Mouse (Mus musculus): Measurements from ENCODE around the gene Stoml2. TPM values are rescaled to one million over a fixed set of nuclear protein-coding genes. Genes with fewer than 3 reads are reported as not detected.

Gene Stoml2
- polyA plus RNA-seq, 1 experiment from 2014 or later: 222 TPM

GRCm38 (mm10) chr4:43057654-43058053 is 26.1 kb upstream of the Stoml2 start:
- WGBS: 96% methylated on average over 5 of the region's 5 CpGs
- H3K4me2 ChIP-seq (ENCODE audit: low read length): no peak overlapping the region
- no peak overlapping the region for H3K4me3 ChIP-seq (replicated peaks; ENCODE audit: low read depth, low read length)
- no peak overlapping the region for H3K9ac ChIP-seq (replicated peaks; ENCODE audit: low read length)
- no peak overlapping the region for H3K27ac ChIP-seq (replicated peaks; ENCODE audit: low read depth, low read length)
- H3K9me3 ChIP-seq (ENCODE audit: control insufficient read depth, low read length): no peaks in the 10 kb centered on the region
- DNase-seq (no peak), ATAC-seq (ENCODE audit: low FRiP score, low TSS enrichment) (no peak)
- H3K36me3 ChIP-seq (ENCODE audit: control insufficient read depth, insufficient read depth, low read length): no peaks in the 10 kb centered on the region
- H3K27me3 ChIP-seq (ENCODE audit: control insufficient read depth, insufficient read depth, low read length): no peaks in the 10 kb centered on the region
- H3K4me1 ChIP-seq (ENCODE audit: control insufficient read depth, insufficient read depth, low read length): peaks cover 11% of the 10 kb centered on the region

- Histone ChIP-seq H3K9me3 (ENCODE audit: control insufficient read depth, low read length) (no peaks in the 10 kb centered on the region), H3K36me3 (ENCODE audit: control insufficient read depth, insufficient read depth, low read length) (no peaks in the 10 kb centered on the region), H3K9ac (replicated peaks; ENCODE audit: low read length) (no peak overlapping the region), H3K4me3 (replicated peaks; ENCODE audit: low read depth, low read length) (no peak overlapping the region), H3K4me1 (ENCODE audit: control insufficient read depth, insufficient read depth, low read length) (no peaks in the 10 kb centered on the region), H3K27me3 (ENCODE audit: control insufficient read depth, insufficient read depth, low read length) (no peaks in the 10 kb centered on the region), H3K27ac (replicated peaks; ENCODE audit: low read depth, low read length) (no peak overlapping the region), H3K4me2 (ENCODE audit: low read length) (no peak overlapping the region)
- 8% methylated on average over 4 of the region's 4 CpGs for WGBS
- DNase-seq (peak; percentile 86), ATAC-seq (ENCODE audit: low FRiP score, low TSS enrichment) (no peak)
These were observed 21.1 kb upstream of the Stoml2 start for GRCm38 (mm10) chr4:43052627-43053026.

GRCm38 (mm10) chr4:43047231-43047630 is 15.7 kb upstream of the Stoml2 start:
- H3K27me3 ChIP-seq (ENCODE audit: control insufficient read depth, insufficient read depth, low read length): no peaks in the 10 kb centered on the region
- 7% methylated on average over 5 of the region's 5 CpGs for WGBS
- no peak overlapping the region for H3K27ac ChIP-seq (replicated peaks; ENCODE audit: low read depth, low read length)
- H3K9me3 ChIP-seq (ENCODE audit: control insufficient read depth, low read length): no peaks in the 10 kb centered on the region
- peak overlapping the region; percentile 71 for H3K4me2 ChIP-seq (ENCODE audit: low read length)
- ATAC-seq (ENCODE audit: low FRiP score, low TSS enrichment): no peak
- H3K4me1 ChIP-seq (ENCODE audit: control insufficient read depth, insufficient read depth, low read length): peaks cover 25% of the 10 kb centered on the region
- H3K36me3 ChIP-seq (ENCODE audit: control insufficient read depth, insufficient read depth, low read length): no peaks in the 10 kb centered on the region
- H3K4me3 ChIP-seq (replicated peaks; ENCODE audit: low read depth, low read length): no peak overlapping the region
- no peak overlapping the region for H3K9ac ChIP-seq (replicated peaks; ENCODE audit: low read length)
- DNase-seq: peak; percentile 94

- no peaks in the 10 kb centered on the region for H3K36me3 ChIP-seq (ENCODE audit: control insufficient read depth, insufficient read depth, low read length)
- ATAC-seq (ENCODE audit: low FRiP score, low TSS enrichment) (no peak), DNase-seq (no peak)
- H3K27me3 ChIP-seq (ENCODE audit: control insufficient read depth, insufficient read depth, low read length): no peaks in the 10 kb centered on the region
- 62% methylated on average over 5 of the region's 5 CpGs for WGBS
- no peak overlapping the region for H3K9ac ChIP-seq (replicated peaks; ENCODE audit: low read length)
- H3K4me3 ChIP-seq (replicated peaks; ENCODE audit: low read depth, low read length): peak overlapping the region; percentile 52; the same call in 1 of the 2 replicates
- peak overlapping the region; percentile 71 for H3K4me2 ChIP-seq (ENCODE audit: low read length)
- no peak overlapping the region for H3K27ac ChIP-seq (replicated peaks; ENCODE audit: low read depth, low read length)
- peaks cover 25% of the 10 kb centered on the region for H3K4me1 ChIP-seq (ENCODE audit: control insufficient read depth, insufficient read depth, low read length)
- no peaks in the 10 kb centered on the region for H3K9me3 ChIP-seq (ENCODE audit: control insufficient read depth, low read length)
These were observed 15.1 kb upstream of the Stoml2 start for GRCm38 (mm10) chr4:43046607-43047006.

GRCm38 (mm10) chr4:43045659-43046302 is 14.3 kb upstream of the Stoml2 start, which contains the start of gene Fam214b:
TSS of gene Fam214b (minus strand) at chr4:43046220.
- peak; percentile 98 for DNase-seq
- Histone ChIP-seq H3K36me3 (ENCODE audit: control insufficient read depth, insufficient read depth, low read length) (no peaks in the 10 kb centered on the region), H3K27me3 (ENCODE audit: control insufficient read depth, insufficient read depth, low read length) (no peaks in the 10 kb centered on the region), H3K4me2 (ENCODE audit: low read length) (peak within 1 kb of the TSS; percentile 71), H3K9me3 (ENCODE audit: control insufficient read depth, low read length) (no peaks in the 10 kb centered on the region), H3K4me1 (ENCODE audit: control insufficient read depth, insufficient read depth, low read length) (peaks cover 27% of the 10 kb centered on the region), H3K4me3 (replicated peaks; ENCODE audit: low read depth, low read length) (peak within 1 kb of the TSS; percentile 52), H3K27ac (replicated peaks; ENCODE audit: low read depth, low read length) (peak within 1 kb of the TSS; percentile 92), H3K9ac (replicated peaks; ENCODE audit: low read length) (peak within 1 kb of the TSS; percentile 65)
- peak; percentile 83 for ATAC-seq (ENCODE audit: low FRiP score, low TSS enrichment)
- WGBS: under 1% methylated on average over 33 of the region's 33 CpGs

GRCm38 (mm10) chr4:43045285-43045658 is 13.8 kb upstream of the Stoml2 start:
- Histone ChIP-seq H3K9ac (replicated peaks; ENCODE audit: low read length) (peak overlapping the region; percentile 65), H3K36me3 (ENCODE audit: control insufficient read depth, insufficient read depth, low read length) (no peaks in the 10 kb centered on the region), H3K4me1 (ENCODE audit: control insufficient read depth, insufficient read depth, low read length) (peaks cover 31% of the 10 kb centered on the region), H3K27ac (replicated peaks; ENCODE audit: low read depth, low read length) (peak overlapping the region; percentile 92), H3K27me3 (ENCODE audit: control insufficient read depth, insufficient read depth, low read length) (no peaks in the 10 kb centered on the region), H3K4me3 (replicated peaks; ENCODE audit: low read depth, low read length) (peak overlapping the region; percentile 52), H3K9me3 (ENCODE audit: control insufficient read depth, low read length) (no peaks in the 10 kb centered on the region), H3K4me2 (ENCODE audit: low read length) (peak overlapping the region; percentile 71)
- WGBS: 1% methylated on average over 13 of the region's 13 CpGs
- DNase-seq (peak; percentile 57), ATAC-seq (ENCODE audit: low FRiP score, low TSS enrichment) (peak; percentile 1; the same call in 1 of the 2 replicates)

GRCm38 (mm10) chr4:43044673-43045072 is 13.2 kb upstream of the Stoml2 start:
- DNase-seq: peak; percentile 38
- Histone ChIP-seq H3K36me3 (ENCODE audit: control insufficient read depth, insufficient read depth, low read length) (no peaks in the 10 kb centered on the region), H3K4me3 (replicated peaks; ENCODE audit: low read depth, low read length) (peak overlapping the region; percentile 52), H3K4me2 (ENCODE audit: low read length) (peak overlapping the region; percentile 71), H3K9ac (replicated peaks; ENCODE audit: low read length) (peak overlapping the region; percentile 65), H3K27ac (replicated peaks; ENCODE audit: low read depth, low read length) (peak overlapping the region; percentile 92), H3K4me1 (ENCODE audit: control insufficient read depth, insufficient read depth, low read length) (peaks cover 31% of the 10 kb centered on the region), H3K27me3 (ENCODE audit: control insufficient read depth, insufficient read depth, low read length) (no peaks in the 10 kb centered on the region), H3K9me3 (ENCODE audit: control insufficient read depth, low read length) (no peaks in the 10 kb centered on the region)
- WGBS: 3% methylated on average over 4 of the region's 4 CpGs
- ATAC-seq (ENCODE audit: low FRiP score, low TSS enrichment): no peak

- WGBS: 1% methylated on average over 7 of the region's 7 CpGs
- no peaks in the 10 kb centered on the region for H3K9me3 ChIP-seq (ENCODE audit: control insufficient read depth, low read length)
- no peaks in the 10 kb centered on the region for H3K36me3 ChIP-seq (ENCODE audit: control insufficient read depth, insufficient read depth, low read length)
- peaks cover 40% of the 10 kb centered on the region for H3K4me1 ChIP-seq (ENCODE audit: control insufficient read depth, insufficient read depth, low read length)
- H3K27me3 ChIP-seq (ENCODE audit: control insufficient read depth, insufficient read depth, low read length): no peaks in the 10 kb centered on the region
- ATAC-seq (ENCODE audit: low FRiP score, low TSS enrichment) (peak; percentile 70), DNase-seq (peak; percentile 90)
- peak overlapping the region; percentile 65 for H3K9ac ChIP-seq (replicated peaks; ENCODE audit: low read length)
- H3K4me2 ChIP-seq (ENCODE audit: low read length): peak overlapping the region; percentile 71
- H3K27ac ChIP-seq (replicated peaks; ENCODE audit: low read depth, low read length): peak overlapping the region; percentile 92
- H3K4me3 ChIP-seq (replicated peaks; ENCODE audit: low read depth, low read length): peak overlapping the region; percentile 52
These were observed 12.3 kb upstream of the Stoml2 start for GRCm38 (mm10) chr4:43043644-43044357.
